Mouse (Mus musculus) embryonic facial prominence, embryonic 15.5 days (tissue): ENCODE results near the gene Gm5678. TPM values are rescaled to one million over a fixed set of nuclear protein-coding genes. Genes with fewer than 3 reads are reported as not detected.

Experiments
- ATAC-seq: fragments of 200-750 bp; cut with Nextera tagmentation; 2 replicates; pipeline ENCODE4 v1.8.0; 2017; ENCODE audit warnings: low read depth, moderate TSS enrichment; ENCODE audit not compliant: insufficient number of reproducible peaks, low FRiP score, low TSS enrichment
- H3K27ac ChIP-seq: fragments of 300-500 bp; sonication (generic); replicated peaks from 2 replicates; pipeline ENCODE4 v1.5.1; 2015; ENCODE audit warnings: mild to moderate bottlenecking, inconsistent platforms
- H3K27me3 ChIP-seq: fragments of 300-500 bp; sonication (generic); 2 replicates; pipeline ENCODE4 v1.6.1; 2015; ENCODE audit warnings: inconsistent platforms
- H3K36me3 ChIP-seq: fragments of 300-500 bp; sonication (generic); 2 replicates; pipeline ENCODE4 v1.6.1; 2015; ENCODE audit warnings: mild to moderate bottlenecking, inconsistent platforms
- H3K4me1 ChIP-seq: fragments of 300-500 bp; sonication (generic); 2 replicates; pipeline ENCODE4 v1.6.1; 2015; ENCODE audit warnings: inconsistent platforms
- H3K4me2 ChIP-seq: fragments of 300-500 bp; sonication (generic); replicated peaks from 2 replicates; pipeline ENCODE4 v1.6.1; 2015; ENCODE audit warnings: mild to moderate bottlenecking, inconsistent platforms
- H3K4me3 ChIP-seq: fragments of 300-500 bp; sonication (generic); replicated peaks from 2 replicates; pipeline ENCODE4 v1.5.1; 2015; ENCODE audit warnings: mild to moderate bottlenecking, inconsistent platforms
- H3K9ac ChIP-seq: fragments of 300-500 bp; sonication (generic); 2 replicates; pipeline ENCODE4 v1.6.1; 2015; ENCODE audit warnings: inconsistent platforms
- H3K9me3 ChIP-seq: fragments of 300-500 bp; sonication (generic); replicated peaks from 2 replicates; pipeline ENCODE4 v1.6.1; 2016; ENCODE audit warnings: inconsistent platforms
- WGBS: fragments of 180-500 bp; shearing (Covaris S2); methylation state at CpG from one replicate; pipeline ENCODE4 v1.1.7; 2015; 5-methylcytosine and 5-hydroxymethylcytosine counted together
- polyA plus RNA-seq: library from polyadenylated mRNA; unstranded; fragments of >200 nt; fragmentation: Nextera tagmentation; extraction: Ambion mirVana; gene quantifications from 2 replicates; pipeline ENCODE4 v1.2.1, GENCODE M21; 2015

Gene Gm5678
- not detected in 2 replicates for polyA plus RNA-seq

- no peak within 1 kb of the TSS for H3K27ac ChIP-seq
- no peaks in the 10 kb centered on the region for H3K4me1 ChIP-seq
- no peaks in the 10 kb centered on the region for H3K27me3 ChIP-seq
- no peak within 1 kb of the TSS for H3K9ac ChIP-seq
- 72% methylated on average over 23 of the region's 23 CpGs for WGBS
- ATAC-seq: no peak
- H3K4me2 ChIP-seq: no peak within 1 kb of the TSS
- no peak within 1 kb of the TSS for H3K4me3 ChIP-seq
- H3K9me3 ChIP-seq: no peaks in the 10 kb centered on the region
- no peaks in the 10 kb centered on the region for H3K36me3 ChIP-seq
Measured at GRCm38 (mm10) chr16:93627761-93628400, at the start of gene Gm5678. Gene Gm5678, plus strand, starts transcription at chr16:93628097.

DNA sequence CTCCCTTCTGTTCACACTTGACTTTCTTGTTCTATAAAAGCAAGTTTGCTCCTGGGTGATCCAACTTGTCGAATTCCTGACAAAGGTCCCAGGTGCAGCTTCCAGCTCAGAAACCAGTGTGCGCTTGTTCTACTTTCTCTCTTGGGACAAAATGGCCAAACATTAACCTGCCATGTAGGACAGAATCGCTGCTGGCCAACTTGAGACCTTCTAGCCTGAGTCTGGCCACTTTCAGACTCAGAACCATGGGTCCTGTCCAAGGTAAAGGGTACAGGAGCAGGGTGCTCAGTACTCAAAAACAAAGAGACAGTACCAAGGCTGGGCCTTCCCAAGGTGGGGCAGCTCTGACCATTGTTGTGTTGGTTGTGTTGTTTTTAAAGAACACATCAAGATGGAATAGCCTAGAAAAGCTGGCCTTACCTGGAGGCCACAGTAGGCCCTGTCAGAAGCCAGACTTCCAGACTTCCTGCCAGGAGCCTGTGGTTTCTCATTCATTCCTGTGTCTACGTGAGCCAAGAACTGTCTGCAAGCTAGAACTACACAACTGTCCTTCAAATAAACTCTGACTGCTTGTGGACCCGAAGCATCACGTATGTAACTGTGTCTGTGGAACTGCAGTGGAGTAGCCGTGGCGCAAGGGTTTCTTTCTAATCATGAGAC is 49.4 kb upstream of the Gm5678 start:
- Histone ChIP-seq H3K4me1 (peaks cover 7% of the 10 kb centered on the region; the same call in 1 of the 2 replicates), H3K27me3 (no peaks in the 10 kb centered on the region), H3K9ac (no peak overlapping the region), H3K9me3 (no peaks in the 10 kb centered on the region), H3K4me2 (no peak overlapping the region), H3K36me3 (no peaks in the 10 kb centered on the region), H3K4me3 (no peak overlapping the region), H3K27ac (no peak overlapping the region)
- no peak for ATAC-seq
- WGBS: 81% methylated on average over 8 of the region's 8 CpGs

GRCm38 (mm10) chr16:93581125-93581524 is 46.8 kb upstream of the Gm5678 start:
- Histone ChIP-seq H3K9ac (no peak overlapping the region), H3K4me2 (no peak overlapping the region), H3K4me3 (no peak overlapping the region), H3K27ac (no peak overlapping the region), H3K27me3 (no peaks in the 10 kb centered on the region), H3K9me3 (no peaks in the 10 kb centered on the region), H3K36me3 (peaks cover 16% of the 10 kb centered on the region), H3K4me1 (no peaks in the 10 kb centered on the region)
- no peak for ATAC-seq
- 65% methylated on average over 6 of the region's 6 CpGs for WGBS

- WGBS: 84% methylated on average over 24 of the region's 24 CpGs
- ATAC-seq: no peak
- Histone ChIP-seq H3K9me3 (no peaks in the 10 kb centered on the region), H3K36me3 (peaks cover 32% of the 10 kb centered on the region), H3K4me1 (no peaks in the 10 kb centered on the region), H3K27me3 (no peaks in the 10 kb centered on the region), H3K9ac (no peak overlapping the region), H3K4me2 (no peak overlapping the region), H3K27ac (no peak overlapping the region), H3K4me3 (no peak overlapping the region)
Measured at GRCm38 (mm10) chr16:93584976-93585702, 42.8 kb upstream of the Gm5678 start.

- no peak for ATAC-seq
- Histone ChIP-seq H3K4me3 (no peak overlapping the region), H3K27me3 (no peaks in the 10 kb centered on the region), H3K4me1 (no peaks in the 10 kb centered on the region), H3K36me3 (peaks cover 39% of the 10 kb centered on the region), H3K27ac (no peak overlapping the region), H3K4me2 (no peak overlapping the region), H3K9me3 (no peaks in the 10 kb centered on the region), H3K9ac (no peak overlapping the region)
- WGBS: 82% methylated on average over 9 of the region's 9 CpGs
Measured at GRCm38 (mm10) chr16:93585703-93586205, 42.1 kb upstream of the Gm5678 start.

GRCm38 (mm10) chr16:93586382-93586781 is 41.5 kb upstream of the Gm5678 start:
- no peak for ATAC-seq
- Histone ChIP-seq H3K27me3 (no peaks in the 10 kb centered on the region), H3K9ac (no peak overlapping the region), H3K36me3 (peaks cover 43% of the 10 kb centered on the region), H3K4me2 (no peak overlapping the region), H3K4me1 (no peaks in the 10 kb centered on the region), H3K9me3 (no peaks in the 10 kb centered on the region), H3K4me3 (no peak overlapping the region), H3K27ac (no peak overlapping the region)
- WGBS: 66% methylated on average over 8 of the region's 8 CpGs

- Histone ChIP-seq H3K36me3 (peaks cover 50% of the 10 kb centered on the region), H3K9ac (no peak overlapping the region), H3K27ac (no peak overlapping the region), H3K4me2 (no peak overlapping the region), H3K4me1 (no peaks in the 10 kb centered on the region), H3K27me3 (no peaks in the 10 kb centered on the region), H3K4me3 (no peak overlapping the region), H3K9me3 (no peaks in the 10 kb centered on the region)
- no peak for ATAC-seq
- 45% methylated on average over 4 of the region's 4 CpGs for WGBS
Measured at GRCm38 (mm10) chr16:93588281-93588680, 39.6 kb upstream of the Gm5678 start.

GRCm38 (mm10) chr16:93590915-93591314 is 37.0 kb upstream of the Gm5678 start:
- H3K9ac ChIP-seq: no peak overlapping the region
- H3K27ac ChIP-seq: no peak overlapping the region
- H3K9me3 ChIP-seq: no peaks in the 10 kb centered on the region
- H3K4me1 ChIP-seq: no peaks in the 10 kb centered on the region
- H3K4me3 ChIP-seq: no peak overlapping the region
- H3K36me3 ChIP-seq: peaks cover 48% of the 10 kb centered on the region
- 92% methylated on average over 15 of the region's 15 CpGs for WGBS
- H3K27me3 ChIP-seq: no peaks in the 10 kb centered on the region
- H3K4me2 ChIP-seq: no peak overlapping the region
- no peak for ATAC-seq

GRCm38 (mm10) chr16:93591450-93592430 is 36.2 kb upstream of the Gm5678 start:
- no peaks in the 10 kb centered on the region for H3K9me3 ChIP-seq
- no peak overlapping the region for H3K9ac ChIP-seq
- no peak overlapping the region for H3K27ac ChIP-seq
- no peak overlapping the region for H3K4me3 ChIP-seq
- no peak for ATAC-seq
- no peak overlapping the region for H3K4me2 ChIP-seq
- H3K4me1 ChIP-seq: no peaks in the 10 kb centered on the region
- no peaks in the 10 kb centered on the region for H3K27me3 ChIP-seq
- WGBS: 93% methylated on average over 20 of the region's 20 CpGs
- peaks cover 47% of the 10 kb centered on the region for H3K36me3 ChIP-seq

GRCm38 (mm10) chr16:93592711-93593110 is 35.2 kb upstream of the Gm5678 start:
- Histone ChIP-seq H3K9me3 (no peaks in the 10 kb centered on the region), H3K27me3 (no peaks in the 10 kb centered on the region), H3K4me1 (no peaks in the 10 kb centered on the region), H3K27ac (no peak overlapping the region), H3K36me3 (peaks cover 56% of the 10 kb centered on the region), H3K4me2 (no peak overlapping the region), H3K4me3 (no peak overlapping the region), H3K9ac (no peak overlapping the region)
- 91% methylated on average over 3 of the region's 3 CpGs for WGBS
- ATAC-seq: no peak
